Mouse (Mus musculus) liver, adult (tissue): ENCODE measurements around the gene Stk39.

ENCODE experiments used
- GATA4 ChIP-seq: IDR thresholded peaks from 2 replicates; pipeline ENCODE4 v1.6.1; 2014; ENCODE audit warnings: mild to moderate bottlenecking, low read length; ENCODE audit not compliant: insufficient replicate concordance

Stk39 gene

DNA sequence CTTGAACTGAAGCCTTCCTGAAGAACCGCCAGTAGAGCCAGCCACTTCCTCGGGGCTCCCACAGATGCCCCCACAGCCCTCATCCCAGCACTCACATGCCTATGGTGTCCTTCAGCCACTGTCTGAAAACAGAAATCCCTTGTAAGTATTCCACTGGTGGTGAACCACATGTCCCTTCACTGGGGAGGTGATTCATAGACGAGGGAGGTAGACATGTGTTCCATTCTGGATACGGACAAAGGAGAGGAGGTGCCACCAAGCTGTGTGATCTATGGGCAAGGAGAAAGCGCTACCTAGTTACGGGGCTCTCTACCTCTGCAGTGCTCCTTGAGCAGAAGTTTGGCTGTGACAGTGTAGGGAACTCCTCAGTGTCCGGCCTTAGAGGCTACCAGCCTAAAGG lies 52.9 kb downstream of the Stk39 start:
- TF ChIP-seq GATA4, result no peak

DNA sequence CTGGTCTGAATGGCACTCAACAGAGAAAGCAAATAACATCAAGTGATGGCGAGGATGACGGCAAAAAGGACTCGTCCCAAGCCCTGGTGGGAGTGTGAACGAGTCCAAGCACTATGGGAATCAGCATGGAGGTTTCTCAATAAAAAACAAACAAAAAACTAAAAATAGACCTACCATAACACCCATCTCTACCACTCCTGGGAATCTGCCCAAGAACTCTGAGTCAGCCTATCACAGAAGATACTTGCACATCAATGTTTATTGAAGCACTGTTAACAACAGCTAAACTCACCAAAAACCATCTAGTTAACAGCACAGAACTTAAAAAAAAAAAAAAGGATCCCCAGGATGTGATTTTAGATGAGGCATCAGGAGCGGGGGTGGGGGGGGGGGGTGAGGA lies 55.0 kb downstream of the Stk39 start:
- TF ChIP-seq GATA4, result no peak

DNA sequence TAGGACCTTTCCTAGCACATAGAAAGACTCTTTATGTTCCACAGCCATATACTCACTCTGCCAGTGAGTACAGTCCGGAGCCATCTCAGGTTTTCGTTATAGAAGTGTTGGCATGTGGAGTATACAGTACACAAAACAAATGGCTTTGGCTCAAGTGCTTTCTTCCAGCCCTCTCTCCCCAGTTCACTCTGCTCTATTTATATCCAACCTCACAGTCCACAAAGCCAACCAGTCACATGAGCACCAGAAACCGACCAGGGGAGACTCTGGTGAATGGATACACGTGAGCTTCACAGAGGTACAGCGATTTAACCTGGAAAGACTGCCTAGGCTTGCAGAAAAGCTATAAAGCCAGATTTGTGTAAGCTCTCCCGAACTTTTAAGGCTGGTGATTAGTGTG lies 56.4 kb downstream of the Stk39 start:
- no peak for TF ChIP-seq GATA4

DNA sequence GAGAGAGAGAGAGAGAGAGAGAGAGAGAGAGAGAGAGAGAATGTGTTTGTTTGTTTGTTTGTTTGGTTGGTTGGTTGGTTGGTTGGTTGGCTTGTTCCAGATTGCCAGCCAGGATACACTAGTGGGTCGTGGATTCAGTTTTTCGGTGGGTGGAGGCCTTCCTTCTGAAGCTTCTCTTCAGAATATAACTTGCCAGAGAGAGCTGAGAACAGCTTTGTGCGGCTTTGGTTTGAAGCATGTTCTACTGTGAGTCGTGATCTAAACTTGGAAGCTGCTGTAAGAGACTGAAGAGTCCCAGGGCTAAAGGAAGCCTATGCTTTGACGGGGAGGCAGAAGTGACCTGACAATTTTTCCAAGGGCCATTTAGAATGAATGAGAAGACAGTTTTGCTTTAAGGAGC lies 59.9 kb downstream of the Stk39 start:
- TF ChIP-seq GATA4, result no peak

DNA sequence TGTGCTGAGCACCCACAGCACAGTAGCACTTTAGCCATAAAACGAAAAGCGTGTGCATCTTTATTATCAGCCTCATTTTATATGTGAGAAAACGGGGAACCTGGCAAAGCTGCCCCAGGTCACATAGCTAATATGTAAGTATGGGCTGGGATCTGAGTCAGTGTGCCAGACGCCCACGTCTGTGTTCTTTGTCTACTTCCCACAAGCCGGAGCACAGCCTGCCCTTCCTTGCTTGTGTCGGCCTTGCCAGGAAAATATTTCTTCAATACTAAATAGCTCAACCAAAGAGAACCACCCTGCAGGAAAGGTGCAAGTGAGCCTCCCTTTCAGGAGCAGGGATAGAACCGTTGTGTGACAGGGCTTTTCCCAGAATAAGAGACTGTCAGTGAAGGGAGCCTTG lies 60.9 kb downstream of the Stk39 start:
- TF ChIP-seq GATA4, result no peak

DNA sequence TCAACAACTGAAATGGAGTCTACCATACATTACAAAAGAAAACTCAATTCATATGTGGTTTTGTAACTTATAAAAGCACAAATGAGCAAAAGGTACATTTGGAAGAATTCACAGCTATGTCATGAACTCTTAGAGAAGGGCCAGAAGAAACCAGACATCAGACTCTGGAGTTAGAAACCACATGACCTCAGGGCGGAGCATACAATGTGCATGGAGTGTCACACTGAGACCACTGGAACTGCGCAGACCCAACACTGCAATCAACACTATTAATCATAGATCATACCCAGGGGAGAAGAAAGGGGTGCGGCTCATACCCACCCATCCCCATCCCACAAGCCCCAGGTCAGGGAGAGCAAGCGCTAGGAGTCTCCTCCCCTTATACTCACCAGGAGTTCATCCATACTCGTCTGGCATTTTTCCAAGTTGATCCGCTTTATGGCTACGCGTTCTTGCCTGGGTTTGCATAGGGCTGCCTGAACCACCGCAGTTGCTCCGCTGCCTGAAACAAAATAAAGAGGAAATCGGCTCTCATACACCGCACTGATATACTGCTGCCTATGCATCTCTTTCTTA lies 62.3 kb downstream of the Stk39 start:
- no peak for TF ChIP-seq GATA4

DNA sequence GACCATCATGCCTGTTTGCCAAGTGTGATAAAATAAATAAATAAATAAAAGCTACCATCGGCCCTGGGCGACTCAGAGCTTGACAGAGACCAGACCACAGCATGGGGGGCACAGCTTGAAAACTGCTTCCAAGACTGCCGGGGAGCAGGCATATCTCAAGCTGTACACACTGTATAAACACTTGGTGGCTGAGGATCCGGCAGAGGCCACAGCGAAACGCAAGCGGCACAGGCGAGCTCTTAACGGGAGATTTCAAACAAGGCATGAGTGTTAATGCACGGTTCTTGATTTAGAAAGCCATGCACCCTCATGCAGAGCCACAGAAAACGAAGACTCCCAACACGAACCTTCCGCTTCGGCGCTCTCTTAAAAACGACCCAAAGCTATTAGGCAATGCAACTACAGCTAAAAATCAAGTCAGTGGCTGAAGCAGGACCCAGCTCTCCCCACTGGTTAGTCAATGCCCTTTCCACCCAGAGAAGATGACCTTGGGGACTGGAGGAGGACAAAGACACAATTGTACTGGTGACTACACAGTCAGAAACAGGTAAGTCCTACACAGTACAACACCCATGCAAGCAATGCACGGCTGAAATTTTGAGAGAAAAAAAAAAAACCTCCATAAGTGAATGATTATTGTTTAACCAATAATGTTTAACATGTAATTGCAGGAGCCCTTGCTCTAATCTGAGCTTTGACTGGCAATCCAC lies 63.6 kb downstream of the Stk39 start:
- no peak for TF ChIP-seq GATA4

DNA sequence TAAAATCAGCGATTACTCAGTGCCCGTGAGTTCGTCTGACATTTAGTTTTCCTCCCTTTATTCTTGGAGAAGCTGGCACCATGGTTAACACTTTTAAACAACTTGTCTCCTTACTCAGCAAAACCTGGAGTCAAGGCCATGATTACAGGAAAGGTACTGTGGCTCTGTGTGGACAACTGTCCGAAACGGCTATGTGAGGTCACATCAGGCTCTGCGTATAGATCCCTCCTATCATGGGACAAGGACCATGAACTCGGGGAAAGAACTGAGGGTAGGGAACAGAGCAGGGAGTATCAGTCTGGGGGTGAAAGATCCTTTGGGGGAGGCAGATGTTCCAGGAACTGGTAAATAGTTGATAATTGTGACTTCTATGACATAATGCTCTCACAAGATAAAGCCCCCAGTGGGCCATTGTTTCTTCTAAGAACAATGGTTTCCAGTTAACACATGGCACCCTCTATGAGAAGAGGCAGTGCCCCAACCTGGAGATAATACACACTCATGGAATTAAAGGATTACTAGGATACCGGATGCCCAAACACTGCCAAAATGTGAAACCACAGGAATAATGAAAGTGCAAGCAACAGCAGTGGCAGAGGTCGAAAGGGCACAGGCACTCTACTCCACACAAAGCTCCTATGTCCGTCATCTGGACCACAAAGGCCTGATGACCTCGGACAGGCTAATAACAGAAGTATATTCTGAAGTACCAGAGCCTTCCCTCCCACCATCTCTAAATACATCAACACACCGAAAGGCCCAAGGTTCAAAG lies 64.7 kb downstream of the Stk39 start:
- no peak for TF ChIP-seq GATA4

DNA sequence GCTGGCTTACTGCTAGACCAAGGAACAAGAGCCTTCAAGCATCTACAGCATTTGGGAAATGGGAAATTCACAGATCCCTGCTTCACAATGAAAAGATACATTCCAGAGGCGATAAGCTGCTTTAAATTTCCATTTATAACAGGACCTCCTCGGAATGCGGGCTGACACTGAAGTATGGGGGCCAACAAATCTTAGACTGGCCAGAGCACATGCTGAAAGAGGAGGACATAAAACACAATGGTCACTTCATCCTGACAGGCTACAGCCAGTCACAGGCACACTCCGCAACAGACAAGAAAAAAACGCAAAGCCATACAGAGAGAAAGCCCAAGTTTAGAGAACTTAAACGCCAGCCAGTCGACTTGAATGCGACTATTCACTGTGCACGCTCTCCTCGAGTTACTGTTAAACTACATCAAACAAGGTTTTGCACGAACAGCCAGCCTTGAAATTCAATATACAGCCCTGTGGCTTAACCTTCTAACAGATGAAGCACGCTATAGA lies 65.4 kb downstream of the Stk39 start:
- no peak for TF ChIP-seq GATA4

DNA sequence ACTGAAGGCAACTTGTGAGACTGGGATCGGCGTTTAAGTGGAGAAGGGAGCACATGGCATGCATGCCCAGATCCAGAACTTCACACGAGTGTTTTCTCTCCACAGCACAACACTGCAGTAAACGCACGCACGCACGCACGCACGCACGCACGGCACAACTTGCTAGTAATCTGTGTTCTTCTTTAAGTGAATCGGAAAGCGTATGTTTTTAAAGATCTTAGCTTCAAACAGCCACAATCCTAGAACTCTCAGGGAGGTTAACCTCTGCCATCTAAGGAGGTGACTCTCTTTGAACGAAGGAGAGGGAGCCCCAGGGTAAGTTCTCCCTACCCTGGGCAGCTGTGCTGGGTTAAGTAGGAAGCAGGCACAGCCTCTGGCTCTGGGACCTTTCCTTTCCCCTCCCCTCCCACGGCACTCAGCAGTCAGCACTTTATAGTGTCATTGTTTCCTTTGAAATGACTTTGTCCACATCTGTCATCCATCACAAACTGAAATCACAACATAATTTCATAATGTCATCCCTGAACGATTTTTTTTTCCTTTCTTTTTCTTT lies 66.8 kb downstream of the Stk39 start:
- TF ChIP-seq GATA4, result no peak

DNA sequence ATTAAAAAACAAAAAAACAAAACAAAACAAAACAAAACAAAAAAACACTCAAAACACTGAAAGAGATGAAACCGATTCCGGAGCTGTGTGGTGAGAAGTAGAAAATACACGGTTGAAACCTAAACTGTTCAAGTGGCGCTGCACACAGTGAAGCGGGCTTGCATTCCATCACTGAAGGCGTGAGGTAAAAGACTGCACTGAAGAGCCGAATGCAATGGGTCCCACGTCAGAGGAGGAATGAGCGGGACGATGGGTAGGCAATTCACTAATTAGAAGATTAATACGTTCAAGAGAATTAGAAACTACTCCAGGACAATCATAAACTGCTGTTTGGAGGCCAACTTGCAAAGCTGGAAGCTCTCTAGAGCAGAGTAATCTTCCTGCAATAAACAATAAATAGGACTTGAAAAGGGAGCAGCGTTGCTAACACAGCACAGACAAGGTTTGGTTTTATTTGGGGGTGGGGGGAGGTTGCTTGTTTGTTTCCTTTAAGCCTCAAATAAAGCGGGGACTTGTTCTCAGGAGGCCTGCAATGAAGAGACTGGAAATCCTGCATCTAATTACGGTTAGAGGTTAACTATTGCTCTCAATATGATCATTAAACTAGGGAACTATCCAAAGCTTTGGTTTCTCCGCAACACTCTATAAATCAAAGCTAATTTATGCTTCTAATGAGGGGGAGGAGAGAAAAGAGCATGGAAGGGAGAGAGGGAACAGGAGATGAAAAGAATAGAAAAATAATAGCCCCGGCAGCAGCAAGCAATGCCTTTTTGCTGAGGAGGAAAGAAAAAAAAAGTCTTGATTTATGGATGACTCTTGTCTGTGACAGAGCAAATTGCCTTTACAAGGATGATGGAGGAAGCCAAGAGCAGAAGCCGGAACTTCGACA lies 67.5 kb downstream of the Stk39 start:
- TF ChIP-seq GATA4, result no peak

DNA sequence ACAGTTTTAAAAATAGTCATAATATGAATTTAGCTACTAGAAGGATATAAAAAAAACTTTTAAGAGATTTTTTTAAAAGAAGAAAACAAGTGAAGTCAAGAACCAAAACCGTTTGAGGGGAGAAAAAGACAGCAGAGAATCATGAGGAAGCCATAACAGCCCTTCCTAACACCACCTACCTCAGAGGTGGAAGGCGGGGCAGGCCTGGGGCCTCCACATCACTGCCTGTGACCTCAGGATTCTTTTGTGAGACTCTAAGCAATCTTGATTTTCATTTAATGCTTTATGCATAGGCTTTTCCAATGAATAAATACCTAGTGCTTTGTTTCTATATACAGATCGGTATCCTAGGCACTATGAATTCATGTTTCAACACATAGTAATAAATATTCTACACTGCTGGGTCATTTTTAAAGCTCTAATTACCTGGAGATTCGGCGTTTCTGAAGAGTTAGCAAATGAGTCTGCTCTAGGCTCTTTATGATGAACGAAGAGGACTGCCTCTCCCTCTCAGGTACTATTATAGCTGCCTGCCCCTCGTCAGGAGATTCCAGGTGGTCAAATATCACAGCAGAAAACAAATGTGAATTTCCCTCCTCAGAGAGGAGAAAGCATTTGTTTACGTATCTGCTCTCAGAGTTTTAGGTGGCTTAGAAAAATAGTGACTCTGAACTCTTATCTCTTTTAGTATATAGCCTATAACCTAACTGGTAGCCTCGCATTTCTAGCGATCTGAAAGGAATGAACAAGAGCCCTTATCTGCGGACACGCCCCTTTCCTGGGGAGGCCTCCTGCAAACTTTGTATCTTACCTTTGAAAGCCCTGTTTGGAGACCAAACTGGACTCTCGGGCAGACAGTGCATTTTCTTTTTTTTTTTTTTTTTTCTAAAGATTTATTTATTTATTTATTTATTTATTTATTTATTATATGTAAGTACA lies 78.2 kb downstream of the Stk39 start:
- TF ChIP-seq GATA4, result no peak

DNA sequence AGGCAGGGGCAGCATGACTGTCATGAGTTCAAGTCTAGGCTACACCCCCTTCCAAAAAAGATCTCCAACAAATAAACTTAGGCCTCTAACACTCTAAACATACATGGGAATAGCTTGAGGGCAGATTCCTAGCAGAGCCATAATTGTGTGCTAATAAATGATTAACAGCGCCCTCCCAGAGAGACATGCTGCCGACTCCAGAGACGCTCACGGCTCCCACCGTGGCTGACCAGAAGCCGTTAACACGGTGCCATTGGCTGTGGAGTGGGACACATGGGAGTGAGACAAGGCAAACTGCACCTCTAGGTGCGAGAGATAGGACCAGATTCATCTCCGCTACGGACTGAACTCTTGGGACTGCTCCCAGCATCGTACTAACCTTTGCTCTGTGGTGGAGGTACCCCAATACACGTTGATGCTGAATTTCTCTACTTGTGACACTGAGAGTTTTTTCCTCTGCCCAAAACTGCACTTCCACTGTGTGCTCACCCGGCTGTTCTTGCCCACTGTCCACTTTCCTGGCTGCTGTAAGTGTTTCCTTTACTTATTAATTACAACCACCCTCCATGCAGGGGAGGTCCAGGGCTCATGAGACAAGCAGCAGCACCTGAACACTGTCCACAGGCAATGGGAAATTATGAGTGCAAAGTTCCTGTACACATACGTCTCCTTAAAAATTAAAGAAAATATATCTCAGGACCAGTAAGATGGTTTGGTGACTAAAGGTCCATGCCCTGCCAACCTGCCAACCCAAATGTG lies 84.1 kb downstream of the Stk39 start:
- no peak for TF ChIP-seq GATA4
